Mouse (Mus musculus) forebrain, embryonic 13.5 days (tissue): Measurements from ENCODE around the gene Cldn11. TPM values are rescaled to one million over a fixed set of nuclear protein-coding genes. Genes with fewer than 3 reads are reported as not detected.

Experiments used
- ATAC-seq: fragments of 200-750 bp; cut with Nextera tagmentation; 2 replicates; pipeline ENCODE4 v1.8.0; 2017
- H3K27ac ChIP-seq: fragments of 300-500 bp; sonication (generic); 2 replicates; pipeline ENCODE4 v1.5.1; 2015; ENCODE audit warnings: inconsistent platforms, mild to moderate bottlenecking, moderate library complexity
- H3K27me3 ChIP-seq: fragments of 300-500 bp; sonication (generic); 2 replicates; pipeline ENCODE4 v1.6.1; 2015; ENCODE audit warnings: mild to moderate bottlenecking, inconsistent platforms
- H3K36me3 ChIP-seq: fragments of 300-500 bp; sonication (generic); 2 replicates; pipeline ENCODE4 v1.6.1; 2015; ENCODE audit warnings: mild to moderate bottlenecking, inconsistent platforms; ENCODE audit not compliant: poor library complexity, severe bottlenecking
- H3K4me1 ChIP-seq: fragments of 300-500 bp; sonication (generic); 2 replicates; pipeline ENCODE4 v1.6.1; 2015; ENCODE audit warnings: inconsistent platforms
- H3K4me2 ChIP-seq: fragments of 300-500 bp; sonication (generic); 2 replicates; pipeline ENCODE4 v1.6.1; 2015; ENCODE audit warnings: inconsistent platforms, mild to moderate bottlenecking, moderate library complexity
- H3K4me3 ChIP-seq: fragments of 300-500 bp; sonication (generic); 2 replicates; pipeline ENCODE4 v1.5.1; 2015; ENCODE audit warnings: mild to moderate bottlenecking, inconsistent platforms
- H3K9ac ChIP-seq: fragments of 300-500 bp; sonication (generic); 2 replicates; pipeline ENCODE4 v1.6.1; 2015; ENCODE audit warnings: mild to moderate bottlenecking, inconsistent platforms
- H3K9me3 ChIP-seq: fragments of 300-500 bp; sonication (generic); replicated peaks from 2 replicates; pipeline ENCODE4 v1.6.1; 2016; ENCODE audit warnings: inconsistent platforms
- WGBS: fragments of 180-500 bp; shearing (Covaris S2); methylation state at CpG from one replicate; pipeline ENCODE4 v1.1.7; 2015; 5-methylcytosine and 5-hydroxymethylcytosine counted together
- polyA plus RNA-seq: library from polyadenylated mRNA; unstranded; fragments of >200 nt; fragmentation: Nextera tagmentation; extraction: Ambion mirVana; gene quantifications from 2 replicates; pipeline ENCODE4 v1.2.1, GENCODE M21; 2015

Cldn11 gene
- 26.6 and 35.9 TPM in 2 replicates for polyA plus RNA-seq

- peak; percentile 89 for ATAC-seq
- Histone ChIP-seq H3K36me3 (no peaks in the 10 kb centered on the region), H3K4me1 (peaks cover 11% of the 10 kb centered on the region), H3K9me3 (no peaks in the 10 kb centered on the region), H3K4me3 (peak within 1 kb of the TSS; percentile 42), H3K27ac (no peak within 1 kb of the TSS), H3K4me2 (peak within 1 kb of the TSS; percentile 81), H3K27me3 (peaks cover 27% of the 10 kb centered on the region), H3K9ac (peak within 1 kb of the TSS; percentile 65)
- WGBS: under 1% methylated on average over 33 of the region's 33 CpGs
These were observed at the start of gene Cldn11 for GRCm38 (mm10) chr3:31149706-31150105. Gene Cldn11, plus strand, starts transcription at chr3:31149920.

GRCm38 (mm10) chr3:31100026-31100425, 49.7 kb upstream of the Cldn11 start:
- Histone ChIP-seq H3K4me2 (peak overlapping the region; percentile 46), H3K9ac (no peak overlapping the region), H3K27ac (no peak overlapping the region), H3K27me3 (no peaks in the 10 kb centered on the region), H3K4me1 (peaks cover 56% of the 10 kb centered on the region), H3K4me3 (no peak overlapping the region), H3K9me3 (no peaks in the 10 kb centered on the region), H3K36me3 (peaks cover 9% of the 10 kb centered on the region; the same call in 1 of the 2 replicates)
- ATAC-seq: no peak
- 89% methylated on average over 5 of the region's 5 CpGs for WGBS

GRCm38 (mm10) chr3:31100802-31101201, 48.9 kb upstream of the Cldn11 start:
- no peak overlapping the region for H3K4me2 ChIP-seq
- H3K4me1 ChIP-seq: peaks cover 56% of the 10 kb centered on the region

GRCm38 (mm10) chr3:31104936-31105335, 44.8 kb upstream of the Cldn11 start:
- Histone ChIP-seq H3K9ac (no peak overlapping the region), H3K4me1 (peaks cover 52% of the 10 kb centered on the region), H3K36me3 (no peaks in the 10 kb centered on the region), H3K27ac (no peak overlapping the region), H3K4me2 (no peak overlapping the region), H3K4me3 (no peak overlapping the region), H3K9me3 (no peaks in the 10 kb centered on the region), H3K27me3 (no peaks in the 10 kb centered on the region)
- WGBS: 79% methylated on average over 6 of the region's 6 CpGs
- no peak for ATAC-seq

More at GRCm38 (mm10) chr3:31100802-31101201, 48.9 kb upstream of the Cldn11 start:
- no peaks in the 10 kb centered on the region for H3K9me3 ChIP-seq
- no peaks in the 10 kb centered on the region for H3K27me3 ChIP-seq
- peaks cover 9% of the 10 kb centered on the region; the same call in 1 of the 2 replicates for H3K36me3 ChIP-seq
- WGBS: 95% methylated on average over 3 of the region's 3 CpGs
- H3K4me3 ChIP-seq: no peak overlapping the region
- H3K9ac ChIP-seq: no peak overlapping the region
- no peak for ATAC-seq
- H3K27ac ChIP-seq: no peak overlapping the region

- H3K27me3 ChIP-seq: no peaks in the 10 kb centered on the region
- peaks cover 39% of the 10 kb centered on the region for H3K4me1 ChIP-seq
- no peak for ATAC-seq
- H3K4me3 ChIP-seq: no peak overlapping the region
- H3K9me3 ChIP-seq: no peaks in the 10 kb centered on the region
- H3K4me2 ChIP-seq: no peak overlapping the region
- no peak overlapping the region for H3K9ac ChIP-seq
- no peaks in the 10 kb centered on the region for H3K36me3 ChIP-seq
- WGBS: 90% methylated on average over 6 of the region's 6 CpGs
- no peak overlapping the region for H3K27ac ChIP-seq
These were observed 43.1 kb upstream of the Cldn11 start for GRCm38 (mm10) chr3:31106597-31106996.

GRCm38 (mm10) chr3:31107674-31108073, 42.0 kb upstream of the Cldn11 start:
- H3K4me2 ChIP-seq: no peak overlapping the region
- WGBS: 75% methylated on average over 4 of the region's 4 CpGs
- H3K4me3 ChIP-seq: no peak overlapping the region
- no peak overlapping the region for H3K27ac ChIP-seq
- H3K27me3 ChIP-seq: no peaks in the 10 kb centered on the region
- ATAC-seq: no peak
- peaks cover 35% of the 10 kb centered on the region for H3K4me1 ChIP-seq
- no peaks in the 10 kb centered on the region for H3K36me3 ChIP-seq
- no peaks in the 10 kb centered on the region for H3K9me3 ChIP-seq
- no peak overlapping the region for H3K9ac ChIP-seq

- no peak overlapping the region for H3K4me3 ChIP-seq
- H3K27ac ChIP-seq: no peak overlapping the region
- no peak overlapping the region for H3K9ac ChIP-seq
- WGBS: 63% methylated on average over 3 of the region's 3 CpGs
- H3K4me1 ChIP-seq: peaks cover 32% of the 10 kb centered on the region
- no peaks in the 10 kb centered on the region for H3K27me3 ChIP-seq
- ATAC-seq: peak; percentile 76
- no peak overlapping the region for H3K4me2 ChIP-seq
- no peaks in the 10 kb centered on the region for H3K9me3 ChIP-seq
- peaks cover 6% of the 10 kb centered on the region for H3K36me3 ChIP-seq
These were observed 40.6 kb upstream of the Cldn11 start for GRCm38 (mm10) chr3:31109108-31109507.

GRCm38 (mm10) chr3:31123098-31123497, 26.6 kb upstream of the Cldn11 start:
- Histone ChIP-seq H3K4me1 (no peaks in the 10 kb centered on the region), H3K27me3 (no peaks in the 10 kb centered on the region), H3K9ac (no peak overlapping the region), H3K27ac (no peak overlapping the region), H3K4me2 (no peak overlapping the region), H3K36me3 (peaks cover 42% of the 10 kb centered on the region), H3K9me3 (no peaks in the 10 kb centered on the region; the same call in 1 of the 2 replicates), H3K4me3 (no peak overlapping the region)
- 90% methylated on average over 4 of the region's 4 CpGs for WGBS
- no peak for ATAC-seq

GRCm38 (mm10) chr3:31126303-31126702, 23.4 kb upstream of the Cldn11 start:
- H3K9ac ChIP-seq: no peak overlapping the region
- WGBS: 76% methylated on average over 4 of the region's 4 CpGs
- H3K27me3 ChIP-seq: no peaks in the 10 kb centered on the region
- H3K27ac ChIP-seq: no peak overlapping the region
- no peaks in the 10 kb centered on the region; the same call in 1 of the 2 replicates for H3K9me3 ChIP-seq
- no peak for ATAC-seq
- H3K4me2 ChIP-seq: no peak overlapping the region
- no peaks in the 10 kb centered on the region for H3K4me1 ChIP-seq
- H3K4me3 ChIP-seq: no peak overlapping the region
- H3K36me3 ChIP-seq: peaks cover 17% of the 10 kb centered on the region

GRCm38 (mm10) chr3:31126848-31127247, 22.9 kb upstream of the Cldn11 start:
- 99% methylated on average over 3 of the region's 3 CpGs for WGBS
- Histone ChIP-seq H3K27me3 (no peaks in the 10 kb centered on the region), H3K9me3 (no peaks in the 10 kb centered on the region; the same call in 1 of the 2 replicates), H3K4me2 (no peak overlapping the region), H3K9ac (no peak overlapping the region), H3K4me3 (no peak overlapping the region), H3K36me3 (peaks cover 16% of the 10 kb centered on the region), H3K27ac (no peak overlapping the region), H3K4me1 (no peaks in the 10 kb centered on the region)
- no peak for ATAC-seq

GRCm38 (mm10) chr3:31129766-31130165, 20.0 kb upstream of the Cldn11 start:
- H3K4me2 ChIP-seq: no peak overlapping the region
- no peak overlapping the region for H3K9ac ChIP-seq
- H3K9me3 ChIP-seq: no peaks in the 10 kb centered on the region
- WGBS: 54% methylated on average over 4 of the region's 4 CpGs
- H3K27me3 ChIP-seq: no peaks in the 10 kb centered on the region
- no peak overlapping the region for H3K4me3 ChIP-seq
- H3K27ac ChIP-seq: no peak overlapping the region
- H3K4me1 ChIP-seq: no peaks in the 10 kb centered on the region
- no peak for ATAC-seq
- H3K36me3 ChIP-seq: no peaks in the 10 kb centered on the region

GRCm38 (mm10) chr3:31133664-31134063, 16.1 kb upstream of the Cldn11 start:
- no peak overlapping the region for H3K27ac ChIP-seq
- H3K36me3 ChIP-seq: no peaks in the 10 kb centered on the region
- no peak overlapping the region for H3K4me3 ChIP-seq
- H3K4me1 ChIP-seq: no peaks in the 10 kb centered on the region
- no peak overlapping the region for H3K4me2 ChIP-seq
- H3K9ac ChIP-seq: no peak overlapping the region
- H3K27me3 ChIP-seq: no peaks in the 10 kb centered on the region
- no peaks in the 10 kb centered on the region for H3K9me3 ChIP-seq
- no peak for ATAC-seq
- WGBS: 81% methylated on average over 5 of the region's 5 CpGs

- ATAC-seq: no peak
- 90% methylated on average over 8 of the region's 8 CpGs for WGBS
These were observed 15.5 kb upstream of the Cldn11 start for GRCm38 (mm10) chr3:31134246-31134645.

More at GRCm38 (mm10) chr3:31134246-31134645, 15.5 kb upstream of the Cldn11 start:
- no peak overlapping the region for H3K9ac ChIP-seq
- no peak overlapping the region for H3K4me3 ChIP-seq
- H3K27me3 ChIP-seq: no peaks in the 10 kb centered on the region
- H3K27ac ChIP-seq: no peak overlapping the region
- H3K36me3 ChIP-seq: no peaks in the 10 kb centered on the region
- no peaks in the 10 kb centered on the region for H3K9me3 ChIP-seq
- no peak overlapping the region for H3K4me2 ChIP-seq
- H3K4me1 ChIP-seq: no peaks in the 10 kb centered on the region
